Mouse (Mus musculus): ENCODE results near the gene Nccrp1. TPM values are rescaled to one million over a fixed set of nuclear protein-coding genes. Genes with fewer than 3 reads are reported as not detected.

The Nccrp1 gene
- not detected in 2 replicates for polyA plus RNA-seq (2014; fragmentation: Nextera tagmentation; extraction: Ambion mirVana)

DNA sequence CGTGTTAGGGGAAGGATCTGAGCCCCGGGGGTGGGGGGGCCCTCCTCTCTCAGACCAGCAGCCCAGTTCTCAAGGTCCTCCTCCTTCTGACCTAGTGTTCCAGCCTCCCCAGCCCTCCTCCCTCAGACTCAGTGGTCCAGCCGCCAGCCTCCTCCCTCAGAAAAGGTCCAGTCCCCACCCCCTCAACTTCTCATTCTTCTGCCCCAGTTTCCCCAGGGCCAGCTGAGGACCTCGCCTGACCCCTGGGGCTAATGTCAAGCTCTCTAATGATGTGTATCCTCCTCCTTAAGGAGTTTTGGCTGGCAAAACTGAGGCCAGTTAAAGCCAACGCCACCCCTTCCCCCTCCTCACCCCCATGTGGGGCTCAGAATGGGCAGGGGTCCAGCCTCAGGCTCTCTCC lies at the start of gene Nccrp1:
TSS of gene Nccrp1 (minus strand) at position 101 of the 400 bp plus-strand sequence.
- Histone ChIP-seq H3K9me3 (replicated peaks; ENCODE audit: control insufficient read depth, low read length) (no peaks in the 10 kb centered on the region), H3K9ac (ENCODE audit: low read length) (peak within 1 kb of the TSS; percentile 40; the same call in 1 of the 2 replicates), H3K27me3 (replicated peaks; ENCODE audit: control insufficient read depth, insufficient read depth, low read length) (peaks cover 31% of the 10 kb centered on the region), H3K36me3 (ENCODE audit: control insufficient read depth, insufficient read depth, low read length) (no peaks in the 10 kb centered on the region), H3K4me1 (ENCODE audit: control insufficient read depth, insufficient read depth, low read length) (no peaks in the 10 kb centered on the region; the same call in 1 of the 2 replicates), H3K4me3 (ENCODE audit: low read depth, low read length) (peak within 1 kb of the TSS; percentile 19), H3K4me2 (ENCODE audit: low read length) (peak within 1 kb of the TSS; percentile 52), H3K27ac (ENCODE audit: low read depth, low read length) (no peak within 1 kb of the TSS)
- DNase-seq (ENCODE audit: low spot score), result no peak
- WGBS, result 7% methylated on average over 5 of the region's 5 CpGs
- no peak for ATAC-seq

DNA sequence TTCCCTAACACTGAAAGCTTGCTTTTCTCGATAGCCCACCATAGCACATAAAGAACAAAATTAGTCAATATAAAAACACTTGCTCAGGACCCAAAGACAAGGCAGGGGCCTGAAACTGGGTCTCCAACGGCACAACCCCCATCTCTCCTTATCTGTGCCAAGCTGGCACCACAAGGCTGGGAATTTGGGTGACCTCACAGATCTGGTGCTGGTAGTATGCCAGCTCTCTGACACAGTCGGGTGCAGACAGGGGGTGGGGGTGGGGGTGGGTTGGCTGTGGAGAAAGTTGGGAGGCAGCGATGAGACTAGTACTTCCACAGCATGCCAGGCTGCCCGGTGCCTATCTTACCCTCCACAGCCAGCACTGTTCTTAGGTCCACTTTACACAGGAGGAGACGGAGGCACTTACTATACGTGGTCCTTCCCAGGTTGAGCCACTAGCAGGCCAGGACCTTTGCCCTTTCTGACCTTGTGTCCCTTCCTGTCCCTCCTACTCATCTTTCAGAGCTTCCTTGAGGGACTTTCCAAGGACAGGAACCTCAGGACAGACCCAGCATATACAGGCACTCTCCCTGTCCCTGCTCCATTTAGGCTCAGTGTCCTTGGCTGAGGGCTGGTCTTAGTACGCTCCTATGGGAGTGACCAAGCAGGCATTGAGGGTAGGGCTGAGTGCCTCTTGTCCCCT lies 48.8 kb upstream of the Nccrp1 start:
- peak; percentile 33 for DNase-seq (ENCODE audit: low spot score)
- H3K9me3 ChIP-seq (replicated peaks; ENCODE audit: control insufficient read depth, low read length), result no peaks in the 10 kb centered on the region
- H3K27me3 ChIP-seq (replicated peaks; ENCODE audit: control insufficient read depth, insufficient read depth, low read length), result no peaks in the 10 kb centered on the region
- H3K4me1 ChIP-seq (ENCODE audit: control insufficient read depth, insufficient read depth, low read length), result peaks cover 16% of the 10 kb centered on the region
- 78% methylated on average over 8 of the region's 8 CpGs for WGBS
- ATAC-seq, result no peak
- no peak overlapping the region for H3K4me3 ChIP-seq (ENCODE audit: low read depth, low read length)
- H3K27ac ChIP-seq (ENCODE audit: low read depth, low read length), result no peak overlapping the region
- H3K36me3 ChIP-seq (ENCODE audit: control insufficient read depth, insufficient read depth, low read length), result no peaks in the 10 kb centered on the region
- H3K4me2 ChIP-seq (ENCODE audit: low read length), result peak overlapping the region; percentile 76; the same call in 1 of the 2 replicates
- H3K9ac ChIP-seq (ENCODE audit: low read length), result no peak overlapping the region; the same call in 1 of the 2 replicates

DNA sequence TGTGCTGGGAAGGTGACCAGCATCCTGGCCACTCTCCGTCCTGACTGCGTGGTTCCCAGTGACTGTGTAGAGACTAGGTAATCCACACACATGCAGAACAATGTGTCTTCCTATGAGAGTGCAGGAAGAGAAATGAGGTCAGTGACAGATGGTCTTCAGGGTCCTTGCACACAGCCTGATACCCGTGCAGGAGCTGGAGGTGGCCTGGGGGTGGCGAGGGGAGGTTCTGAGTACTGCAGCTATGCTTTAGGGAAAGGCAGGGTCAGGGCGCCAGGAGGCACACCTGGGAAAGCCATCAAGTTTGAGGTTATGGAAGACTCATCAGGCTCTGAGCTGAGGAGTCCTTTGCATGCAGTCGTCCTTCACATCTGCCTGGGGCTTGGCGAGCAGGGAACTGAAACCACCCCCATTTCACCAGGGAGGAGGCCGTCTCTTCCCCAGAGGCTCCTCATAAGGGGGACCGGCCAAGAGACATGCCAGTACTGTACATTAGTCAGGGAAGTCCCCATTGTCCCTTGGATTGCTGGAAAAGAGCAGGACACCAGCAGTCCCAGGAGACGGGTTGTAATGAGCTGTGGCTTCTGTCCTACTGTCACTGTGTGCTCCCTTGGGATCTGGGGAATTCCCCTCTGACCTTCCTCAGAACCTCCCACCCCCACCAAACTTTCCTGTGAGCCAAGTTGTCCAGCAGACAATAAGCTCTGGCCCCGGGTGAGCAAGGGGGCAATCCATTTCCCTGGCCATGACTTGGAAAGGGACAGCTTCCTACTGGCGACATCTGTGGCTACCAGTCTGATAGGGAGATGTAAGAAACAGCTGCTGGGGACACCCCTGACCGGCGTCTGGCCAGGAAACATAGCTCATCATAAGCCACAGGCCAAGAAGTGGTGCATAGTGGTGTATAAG lies 46.4 kb upstream of the Nccrp1 start:
- Histone ChIP-seq H3K9ac (ENCODE audit: low read length) (peak overlapping the region; percentile 5; the same call in 1 of the 2 replicates), H3K9me3 (replicated peaks; ENCODE audit: control insufficient read depth, low read length) (no peaks in the 10 kb centered on the region)
- no peak for DNase-seq (ENCODE audit: low spot score)

DNA sequence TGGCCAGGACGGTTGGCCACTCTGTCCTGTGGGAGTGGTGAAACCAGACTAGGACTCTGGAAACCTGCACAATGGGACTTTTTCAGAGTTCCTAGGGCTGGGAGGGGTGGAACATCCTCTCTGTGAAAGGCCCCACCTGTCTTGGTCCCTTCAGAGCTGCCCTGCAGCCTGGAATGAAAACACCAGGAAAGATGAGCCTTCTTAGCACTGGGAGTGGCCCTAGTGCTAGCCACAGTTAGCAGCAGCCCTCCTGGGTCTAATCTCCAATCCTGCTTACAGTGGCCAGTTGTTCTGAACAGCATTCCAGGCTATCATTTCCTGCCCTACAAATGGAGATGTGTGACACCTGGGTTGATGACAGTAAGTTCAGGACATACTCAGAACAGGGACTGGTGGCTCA lies 44.8 kb upstream of the Nccrp1 start:
- Histone ChIP-seq H3K4me2 (ENCODE audit: low read length) (no peak overlapping the region), H3K9me3 (replicated peaks; ENCODE audit: control insufficient read depth, low read length) (no peaks in the 10 kb centered on the region), H3K9ac (ENCODE audit: low read length) (no peak overlapping the region), H3K4me1 (ENCODE audit: control insufficient read depth, insufficient read depth, low read length) (peaks cover 14% of the 10 kb centered on the region), H3K27me3 (replicated peaks; ENCODE audit: control insufficient read depth, insufficient read depth, low read length) (no peaks in the 10 kb centered on the region), H3K27ac (ENCODE audit: low read depth, low read length) (no peak overlapping the region), H3K4me3 (ENCODE audit: low read depth, low read length) (no peak overlapping the region), H3K36me3 (ENCODE audit: control insufficient read depth, insufficient read depth, low read length) (no peaks in the 10 kb centered on the region)
- DNase-seq (ENCODE audit: low spot score) (no peak), ATAC-seq (no peak)
- 60% methylated on average over 1 of the region's 1 CpGs for WGBS

More for the DNA sequence above, 46.4 kb upstream of the Nccrp1 start:
- Histone ChIP-seq H3K27me3 (replicated peaks; ENCODE audit: control insufficient read depth, insufficient read depth, low read length) (no peaks in the 10 kb centered on the region), H3K27ac (ENCODE audit: low read depth, low read length) (no peak overlapping the region), H3K4me3 (ENCODE audit: low read depth, low read length) (no peak overlapping the region), H3K4me2 (ENCODE audit: low read length) (no peak overlapping the region), H3K36me3 (ENCODE audit: control insufficient read depth, insufficient read depth, low read length) (no peaks in the 10 kb centered on the region), H3K4me1 (ENCODE audit: control insufficient read depth, insufficient read depth, low read length) (peaks cover 16% of the 10 kb centered on the region)
- WGBS, result 75% methylated on average over 14 of the region's 14 CpGs
- no peak for ATAC-seq

DNA sequence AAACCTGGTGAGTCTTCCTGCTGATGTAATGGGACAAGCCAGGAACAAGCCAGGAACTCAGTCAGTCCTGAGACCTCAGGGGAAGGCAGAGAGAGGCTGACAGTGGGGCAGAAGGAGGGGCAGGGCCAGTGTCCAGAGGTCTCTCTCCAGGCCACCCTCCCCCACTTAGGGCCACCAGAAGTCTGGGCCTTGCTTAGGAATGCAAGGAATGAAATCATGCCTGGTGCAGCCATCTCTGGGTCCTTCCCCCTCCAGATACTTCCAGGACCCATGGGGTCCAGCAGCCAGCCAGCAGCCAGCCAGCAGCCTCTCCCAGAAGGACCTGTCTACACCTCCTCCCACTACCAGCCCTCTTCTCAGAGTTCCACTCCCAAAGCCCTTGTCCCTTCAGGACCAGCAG lies 40.6 kb upstream of the Nccrp1 start:
- Histone ChIP-seq H3K4me1 (ENCODE audit: control insufficient read depth, insufficient read depth, low read length) (peaks cover 9% of the 10 kb centered on the region), H3K9me3 (replicated peaks; ENCODE audit: control insufficient read depth, low read length) (no peaks in the 10 kb centered on the region), H3K4me2 (ENCODE audit: low read length) (no peak overlapping the region), H3K4me3 (ENCODE audit: low read depth, low read length) (no peak overlapping the region), H3K27me3 (replicated peaks; ENCODE audit: control insufficient read depth, insufficient read depth, low read length) (no peaks in the 10 kb centered on the region), H3K9ac (ENCODE audit: low read length) (peak overlapping the region; percentile 32; the same call in 1 of the 2 replicates), H3K27ac (ENCODE audit: low read depth, low read length) (no peak overlapping the region), H3K36me3 (ENCODE audit: control insufficient read depth, insufficient read depth, low read length) (no peaks in the 10 kb centered on the region)
- DNase-seq (ENCODE audit: low spot score) (no peak), ATAC-seq (no peak)

DNA sequence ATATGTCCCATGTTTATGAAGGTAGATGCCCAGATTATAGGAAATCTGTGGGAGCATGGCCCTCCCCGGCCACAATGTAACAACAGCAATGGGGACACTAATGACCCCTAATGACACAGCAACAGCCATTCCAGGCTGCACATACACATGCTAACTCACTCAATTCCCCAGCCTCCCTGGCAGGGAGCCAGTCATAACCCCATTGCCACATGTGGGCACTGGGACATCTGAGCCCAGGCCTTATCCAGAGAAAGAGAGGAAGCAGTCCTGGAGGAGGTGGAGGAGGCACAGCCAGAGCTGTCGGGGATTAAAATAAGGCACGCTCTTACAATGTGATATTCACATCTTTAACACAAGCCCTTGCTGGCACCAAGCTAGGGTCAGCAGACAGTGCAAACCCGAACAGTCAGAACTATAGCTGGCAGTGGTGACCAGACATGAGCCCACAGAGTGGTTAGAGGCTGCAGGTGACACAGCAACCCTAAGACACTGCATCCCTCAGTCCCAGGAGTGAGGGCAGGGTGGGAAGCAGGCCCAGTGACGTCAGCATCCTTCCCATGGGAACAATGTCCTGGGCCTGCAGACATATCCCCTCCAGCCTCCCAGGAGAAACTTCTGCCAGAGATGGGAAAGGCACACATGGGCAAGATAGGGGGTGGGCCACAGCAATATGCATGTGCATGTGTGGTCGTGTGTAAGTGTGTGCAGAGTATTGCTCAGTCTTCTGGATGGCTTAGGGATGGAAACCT lies 39.8 kb upstream of the Nccrp1 start:
- DNase-seq (ENCODE audit: low spot score), result peak; percentile 38
- ATAC-seq, result no peak
- H3K27me3 ChIP-seq (replicated peaks; ENCODE audit: control insufficient read depth, insufficient read depth, low read length), result no peaks in the 10 kb centered on the region
- H3K36me3 ChIP-seq (ENCODE audit: control insufficient read depth, insufficient read depth, low read length), result no peaks in the 10 kb centered on the region
- WGBS, result 65% methylated on average over 6 of the region's 6 CpGs
- no peaks in the 10 kb centered on the region for H3K9me3 ChIP-seq (replicated peaks; ENCODE audit: control insufficient read depth, low read length)
- H3K4me2 ChIP-seq (ENCODE audit: low read length), result no peak overlapping the region
- no peak overlapping the region for H3K4me3 ChIP-seq (ENCODE audit: low read depth, low read length)
- no peak overlapping the region for H3K27ac ChIP-seq (ENCODE audit: low read depth, low read length)
- H3K4me1 ChIP-seq (ENCODE audit: control insufficient read depth, insufficient read depth, low read length), result peaks cover 9% of the 10 kb centered on the region
- peak overlapping the region; percentile 37; the same call in 1 of the 2 replicates for H3K9ac ChIP-seq (ENCODE audit: low read length)

DNA sequence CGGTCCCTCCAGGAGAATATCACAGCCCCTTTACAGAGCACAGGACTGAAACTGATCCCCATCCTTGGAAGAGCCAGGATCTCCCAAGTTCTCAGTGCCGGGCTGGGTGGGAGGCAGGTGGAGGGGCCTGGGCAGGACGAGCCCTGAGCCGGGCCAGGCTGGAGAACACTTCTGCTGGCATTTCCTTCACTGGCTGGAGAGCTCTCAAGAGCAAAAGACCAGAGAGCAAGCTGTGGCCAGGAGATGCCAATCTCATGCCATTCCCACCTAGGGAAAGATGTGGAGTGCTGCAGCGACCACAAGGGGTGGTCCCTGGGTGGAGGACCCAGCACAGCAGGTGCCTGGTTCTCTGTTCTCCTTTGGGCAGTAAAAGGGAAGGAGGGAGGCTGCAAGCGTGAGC lies 37.9 kb upstream of the Nccrp1 start:
- Histone ChIP-seq H3K4me1 (ENCODE audit: control insufficient read depth, insufficient read depth, low read length) (peaks cover 9% of the 10 kb centered on the region), H3K9me3 (replicated peaks; ENCODE audit: control insufficient read depth, low read length) (no peaks in the 10 kb centered on the region), H3K27me3 (replicated peaks; ENCODE audit: control insufficient read depth, insufficient read depth, low read length) (no peaks in the 10 kb centered on the region), H3K36me3 (ENCODE audit: control insufficient read depth, insufficient read depth, low read length) (no peaks in the 10 kb centered on the region), H3K9ac (ENCODE audit: low read length) (no peak overlapping the region; the same call in 1 of the 2 replicates), H3K27ac (ENCODE audit: low read depth, low read length) (no peak overlapping the region), H3K4me3 (ENCODE audit: low read depth, low read length) (no peak overlapping the region), H3K4me2 (ENCODE audit: low read length) (no peak overlapping the region)
- DNase-seq (ENCODE audit: low spot score), result no peak
- ATAC-seq, result no peak
- 83% methylated on average over 6 of the region's 6 CpGs for WGBS

DNA sequence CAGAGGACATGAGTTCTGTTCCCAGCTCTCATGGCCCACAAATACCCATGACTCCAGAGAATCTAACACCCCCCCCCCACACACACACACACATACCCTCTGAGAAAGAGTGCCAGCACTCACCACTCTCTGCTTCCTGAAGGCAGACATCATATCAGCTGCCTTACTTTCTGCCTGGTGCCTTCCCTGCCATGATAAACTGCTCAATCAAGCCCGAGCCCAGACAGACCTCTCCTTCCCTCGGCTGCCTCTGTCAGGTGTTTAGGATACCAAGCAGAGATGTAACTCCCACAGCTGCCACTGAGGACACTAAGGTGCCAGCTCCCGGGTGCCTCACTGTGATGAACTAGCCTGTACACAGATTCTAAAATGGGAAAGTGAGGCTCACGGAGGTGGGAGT lies 37.4 kb upstream of the Nccrp1 start:
- H3K9me3 ChIP-seq (replicated peaks; ENCODE audit: control insufficient read depth, low read length), result no peaks in the 10 kb centered on the region
- ATAC-seq (no peak), DNase-seq (ENCODE audit: low spot score) (no peak)
- no peaks in the 10 kb centered on the region for H3K27me3 ChIP-seq (replicated peaks; ENCODE audit: control insufficient read depth, insufficient read depth, low read length)
- peaks cover 9% of the 10 kb centered on the region for H3K4me1 ChIP-seq (ENCODE audit: control insufficient read depth, insufficient read depth, low read length)
- no peaks in the 10 kb centered on the region for H3K36me3 ChIP-seq (ENCODE audit: control insufficient read depth, insufficient read depth, low read length)
- no peak overlapping the region for H3K4me3 ChIP-seq (ENCODE audit: low read depth, low read length)
- no peak overlapping the region for H3K9ac ChIP-seq (ENCODE audit: low read length)
- no peak overlapping the region for H3K4me2 ChIP-seq (ENCODE audit: low read length)
- H3K27ac ChIP-seq (ENCODE audit: low read depth, low read length), result no peak overlapping the region
- WGBS, result 84% methylated on average over 4 of the region's 4 CpGs
